Mouse (Mus musculus) megakaryocyte, embryonic 14.5 days (primary cell): ENCODE results near the gene Rasa2.

Source experiments
- FLI1 ChIP-seq: IDR thresholded peaks from 2 replicates; pipeline ENCODE4 v1.6.1; 2012; ENCODE audit warnings: low read length, inconsistent platforms, mixed read lengths
- GATA1 ChIP-seq: IDR thresholded peaks from 3 replicates; pipeline ENCODE4 v1.6.1; 2012; ENCODE audit warnings: mixed read lengths, low read length, inconsistent platforms, borderline replicate concordance

DNA sequence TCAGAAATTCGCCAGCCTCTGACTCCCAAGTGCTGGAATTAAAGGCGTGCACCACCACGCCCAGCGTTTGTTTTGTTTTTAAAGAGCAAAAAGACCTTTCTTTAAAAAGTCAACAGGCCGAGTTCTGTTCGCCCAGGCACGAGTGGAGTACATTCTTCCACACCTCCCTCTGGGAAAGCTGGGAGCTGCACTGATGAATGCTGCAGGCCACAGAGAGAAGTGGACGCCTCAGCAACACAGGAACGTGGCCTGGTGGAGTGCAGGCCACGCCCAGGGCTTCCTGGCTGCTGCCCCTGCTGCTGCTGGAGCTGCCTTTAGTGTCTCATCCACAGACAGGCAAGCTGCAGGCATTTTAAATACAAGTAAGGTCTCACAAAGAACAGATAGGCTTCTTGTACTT, 92.5 kb downstream of the Rasa2 start:
- TF ChIP-seq GATA1, result no peak
- no peak for TF ChIP-seq FLI1
